Mouse (Mus musculus): ENCODE results near the gene Golph3.

GRCm38 (mm10) chr15:12380057-12380456, 58.8 kb downstream of the Golph3 start:
- TF ChIP-seq BHLHE40 (IDR thresholded peaks at IDR 0.05; ENCODE audit: borderline replicate concordance, low read depth, low read length) = no peak
- no peak for TF ChIP-seq CTCF (IDR thresholded peaks at IDR 0.05 in 2 of 3, conservative IDR thresholded peaks at IDR 0.05 in 1 of 3; ENCODE audit: control insufficient read depth in 1 of 3, insufficient read depth in 1 of 3, low read depth in 2 of 3, low read length in 3 of 3, poor library complexity in 1 of 3, severe bottlenecking in 1 of 3)
- TF ChIP-seq ZMIZ1 (IDR thresholded peaks at IDR 0.05; ENCODE audit: low read depth, low read length) = no peak
- no peak for TF ChIP-seq MAFK (IDR thresholded peaks at IDR 0.05; ENCODE audit: borderline replicate concordance, low read depth, low read length)
- no peak for TF ChIP-seq POLR2A (IDR thresholded peaks at IDR 0.05; ENCODE audit: control insufficient read depth in 1 of 2, insufficient read depth in 1 of 2, low read depth in 1 of 2, low read length in 2 of 2, poor library complexity in 1 of 2)
- TF ChIP-seq UBTF (IDR thresholded peaks at IDR 0.05; ENCODE audit: borderline replicate concordance, insufficient read depth, low read depth, low read length) = no peak
- no peak for TF ChIP-seq POLR2AphosphoS2 (IDR thresholded peaks at IDR 0.05; ENCODE audit: low read length)
- no peak for TF ChIP-seq E2F4 (IDR thresholded peaks at IDR 0.05; ENCODE audit: borderline replicate concordance, low read depth, low read length)
- no peak for TF ChIP-seq EP300 (IDR thresholded peaks at IDR 0.05; ENCODE audit: low read depth in 1 of 2, low read length in 2 of 2)
- no peak for TF ChIP-seq TCF12 (IDR thresholded peaks at IDR 0.05; ENCODE audit: low read depth, low read length)
- TF ChIP-seq ZC3H11A (IDR thresholded peaks at IDR 0.05; ENCODE audit: low read depth, low read length) = no peak
- no peak for TF ChIP-seq TAL1 (IDR thresholded peaks at IDR 0.05; ENCODE audit: low read length)
- TF ChIP-seq GABPA (IDR thresholded peaks at IDR 0.05; ENCODE audit: low read depth, low read length) = no peak
- no peak for TF ChIP-seq CHD2 (IDR thresholded peaks at IDR 0.05; ENCODE audit: low read length)

Measured in MEL (cell line).